Mouse (Mus musculus) megakaryocyte, adult 5-6 weeks (primary cell): ENCODE measurements at regions not wholly inside any gene's neighbourhood (a gene's known extent, or its start where the extent isn't known, plus 50 kb on each side); places are given as distances from the start of the nearest gene placed in this dataset.

Source experiments
- ATAC-seq: 2 replicates; pipeline ENCODE4 v1.8.0; 2016; ENCODE audit warnings: mild to moderate bottlenecking, inconsistent platforms; ENCODE audit not compliant: poor library complexity, severe bottlenecking

GRCm38 (mm10) chr14:72222836-72223235, 268.8 kb downstream of the Gm9195 start:
- no peak for ATAC-seq

- ATAC-seq: no peak
Observed at GRCm38 (mm10) chr14:72219523-72219922, 272.1 kb downstream of the Gm9195 start.

GRCm38 (mm10) chr14:72200307-72200706, 291.3 kb downstream of the Gm9195 start:
- no peak for ATAC-seq

GRCm38 (mm10) chr14:72199900-72200299, 291.7 kb downstream of the Gm9195 start:
- ATAC-seq: no peak

GRCm38 (mm10) chr14:72197972-72198371, 293.7 kb downstream of the Gm9195 start:
- no peak for ATAC-seq

- ATAC-seq: no peak
Observed at GRCm38 (mm10) chr14:72187329-72187984, 304.2 kb downstream of the Gm9195 start.

GRCm38 (mm10) chr14:72175751-72176150, 315.9 kb downstream of the Gm9195 start:
- ATAC-seq: no peak

GRCm38 (mm10) chr14:72172549-72173405, 318.9 kb downstream of the Gm9195 start:
- no peak for ATAC-seq

GRCm38 (mm10) chr14:72171777-72172176, 319.9 kb downstream of the Gm9195 start:
- no peak for ATAC-seq

GRCm38 (mm10) chr14:72158537-72159323, 332.9 kb downstream of the Gm9195 start:
- ATAC-seq: no peak

GRCm38 (mm10) chr14:72155197-72155907, 336.3 kb downstream of the Gm9195 start:
- ATAC-seq: no peak

GRCm38 (mm10) chr14:72151676-72152075, 340.0 kb downstream of the Gm9195 start:
- no peak for ATAC-seq

- ATAC-seq: no peak
Observed at GRCm38 (mm10) chr14:72149463-72149862, 342.2 kb downstream of the Gm9195 start.

- no peak for ATAC-seq
Observed at GRCm38 (mm10) chr14:72148886-72149285, 342.8 kb downstream of the Gm9195 start.

- no peak for ATAC-seq
Observed at GRCm38 (mm10) chr14:72146381-72146780, 345.3 kb downstream of the Gm9195 start.

GRCm38 (mm10) chr14:72142883-72143487, 348.7 kb downstream of the Gm9195 start:
- ATAC-seq: no peak

- no peak for ATAC-seq
Observed at GRCm38 (mm10) chr14:72141136-72141535, 350.5 kb downstream of the Gm9195 start.

- no peak for ATAC-seq
Observed at GRCm38 (mm10) chr14:72130149-72130548, 361.5 kb downstream of the Gm9195 start.

GRCm38 (mm10) chr14:72121786-72122185, 369.9 kb downstream of the Gm9195 start:
- ATAC-seq: no peak

- ATAC-seq: no peak
Observed at GRCm38 (mm10) chr14:72121006-72121405, 370.6 kb downstream of the Gm9195 start.
